Mouse (Mus musculus) gastrocnemius, postnatal 14 days (tissue): ENCODE measurements around the gene Borcs6. TPM values are rescaled to one million over a fixed set of nuclear protein-coding genes. Genes with fewer than 3 reads are reported as not detected.
A peak's percentile ranks its signal among the peaks of the same experiment; 100 is the strongest.
"Not testable (repeated sequence)": the region's sequence is repeated elsewhere in the genome, so short reads cannot be mapped to it uniquely, and the experiment has no call there.

Experiments
- DNase-seq: peaks from one replicate; pipeline ENCODE4 v3.0.0; 2021; ENCODE audit warnings: mixed read lengths
- intact Hi-C: fragments of 180-260 bp; cut with DNase I; formaldehyde crosslinking; loops from one replicate; pipeline ENCODE4 v1.15.1; 2025; ENCODE audit warnings: low total_unique reads
- long read RNA-seq, 2 experiments: library from polyadenylated mRNA; stranded (forward); transcript quantifications; one replicate each; pipeline ENCODE4 v2.0.0; 2021
- total RNA-seq, 2 experiments: library from RNA; stranded (reverse); gene quantifications; 2 replicates each; pipeline ENCODE4 v1.2.3; 2021

The Borcs6 gene
- 10 to 100 TPM; 13.5 to 14.3 TPM for total RNA-seq
- long read RNA-seq, experiment 1, transcript Borcs6-201 (1 exons, 1,862 nt), result major isoform, 25 of 25 reads
- long read RNA-seq, experiment 1, partial matches to known transcripts, result 0 of 25 reads
- long read RNA-seq, experiment 1, other reads (novel, unspliced or antisense), result 0 of 25 reads
- long read RNA-seq, experiment 2, transcript Borcs6-201 (1 exons, 1,862 nt), result major isoform, 17 of 17 reads
- long read RNA-seq, experiment 2, partial matches to known transcripts, result 0 of 17 reads
- long read RNA-seq, experiment 2, other reads (novel, unspliced or antisense), result 0 of 17 reads

- intact Hi-C loops, result no loop called here
- DNase-seq, result peak; percentile 96
These were observed at the start of gene Borcs6 for GRCm38 (mm10) chr11:69059357-69059974. Gene Borcs6 (plus strand): TSS chr11:69059717.

GRCm38 (mm10) chr11:69010400-69011323 is 48.9 kb upstream of the Borcs6 start:
- intact Hi-C loops, result no loop called here
- no peak for DNase-seq

- intact Hi-C loops, DNase-seq: not testable (repeated sequence)
These were observed 48.1 kb upstream of the Borcs6 start for GRCm38 (mm10) chr11:69011445-69011844.

GRCm38 (mm10) chr11:69012071-69012601 is 47.4 kb upstream of the Borcs6 start:
- intact Hi-C loops, result no loop called here
- DNase-seq, result peak; percentile 88

GRCm38 (mm10) chr11:69015644-69016441 is 43.7 kb upstream of the Borcs6 start, which contains the start of gene Ctc1:
Gene Ctc1 (plus strand): TSS chr11:69015911.
- DNase-seq, result peak; percentile 89
- intact Hi-C loops, result no loop called here

- DNase-seq, result no peak
- intact Hi-C loops, result no loop called here
These were observed 42.8 kb upstream of the Borcs6 start for GRCm38 (mm10) chr11:69016755-69017154.

DNA sequence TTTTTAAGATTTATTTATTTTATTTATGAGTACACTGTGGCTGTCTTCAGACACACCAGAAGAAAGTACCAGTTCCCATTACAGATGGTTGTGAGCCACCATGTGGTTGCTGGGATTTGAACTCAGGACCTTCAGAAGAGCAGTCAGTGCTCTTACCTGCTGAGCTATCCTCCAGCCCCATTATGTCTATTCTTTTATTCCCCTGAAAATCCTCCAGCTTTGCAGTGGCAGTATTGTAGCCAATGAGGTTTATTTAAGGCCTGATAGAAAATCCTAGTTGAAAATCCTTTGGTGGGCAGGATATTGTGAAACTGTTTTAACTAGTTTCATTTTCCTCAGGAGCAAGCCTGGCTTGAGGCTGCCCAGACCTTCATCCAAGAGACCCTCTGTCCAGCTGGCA is 38.8 kb upstream of the Borcs6 start:
- DNase-seq, result no peak
- intact Hi-C loops, result no loop called here

- intact Hi-C loops, result no loop called here
- DNase-seq, result no peak
These were observed 33.0 kb upstream of the Borcs6 start for GRCm38 (mm10) chr11:69026562-69026961.

DNA sequence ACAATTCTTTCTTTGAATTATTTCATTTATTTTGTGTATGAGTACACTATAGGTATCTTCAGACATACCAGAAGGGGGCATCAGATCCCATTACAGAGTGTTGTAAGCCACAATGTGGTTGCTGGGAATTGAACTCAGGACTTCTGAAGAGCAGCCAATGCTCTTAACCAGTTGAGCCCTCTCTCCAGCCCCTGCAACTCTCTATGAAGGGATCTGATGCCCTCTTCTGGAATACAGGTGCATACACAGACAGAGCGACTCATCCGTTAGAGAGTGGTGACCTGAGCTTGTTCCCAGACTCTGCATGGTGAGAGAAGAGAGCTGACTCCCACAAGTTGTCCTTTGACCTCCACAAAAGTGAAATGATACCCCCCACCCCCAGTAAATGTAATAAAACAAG is 30.7 kb upstream of the Borcs6 start:
- no peak for DNase-seq
- intact Hi-C loops, result no loop called here

DNA sequence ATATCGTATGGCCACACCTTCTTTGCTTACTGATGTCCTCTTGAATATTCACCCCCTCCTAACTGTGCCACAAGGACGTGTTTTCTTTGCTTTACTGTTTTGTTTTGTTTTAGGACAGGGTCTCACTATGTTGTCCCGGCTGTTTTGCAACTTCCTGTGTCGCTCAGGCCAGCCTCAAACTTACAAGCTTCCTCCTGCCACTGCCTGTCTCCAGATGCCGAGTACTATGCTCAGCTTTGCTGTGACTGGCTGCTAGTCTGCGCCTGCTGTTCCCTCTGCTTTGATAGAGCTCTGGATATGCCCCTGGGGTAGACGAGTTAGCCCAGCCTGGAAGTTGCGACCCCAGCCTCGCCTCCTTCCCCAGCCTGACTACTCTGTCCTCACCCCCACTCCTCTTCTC is 26.0 kb upstream of the Borcs6 start:
- DNase-seq, result no peak
- intact Hi-C loops, result no loop called here

DNA sequence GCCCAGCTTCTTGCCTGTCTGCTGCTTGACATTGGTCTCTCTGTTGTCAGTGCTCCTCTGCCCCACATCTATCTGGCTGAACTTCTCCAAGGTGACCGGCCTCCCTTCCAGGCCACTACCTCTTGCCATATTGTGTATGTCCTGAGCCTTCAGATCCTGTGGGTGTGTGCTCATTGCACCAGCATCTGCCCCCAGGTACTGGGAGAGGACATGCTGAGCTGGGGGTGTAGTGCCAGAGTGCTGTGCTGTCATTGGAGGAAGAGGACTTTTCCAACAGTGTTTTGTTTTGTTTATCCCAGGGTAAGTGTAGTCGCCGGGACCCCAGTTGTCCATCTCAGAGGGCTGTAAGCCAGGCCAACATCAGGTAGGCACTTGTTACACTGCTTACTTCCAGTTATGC is 24.9 kb upstream of the Borcs6 start:
- intact Hi-C loops, result no loop called here

GRCm38 (mm10) chr11:69035411-69035810 is 24.1 kb upstream of the Borcs6 start:
- no peak for DNase-seq
- intact Hi-C loops, result no loop called here

More for the DNA sequence above, 24.9 kb upstream of the Borcs6 start:
- DNase-seq, result no peak

- intact Hi-C loops, result loop anchor here (2.0 kb wide), 1 partner anchor 67 kb away; the partner anchor contains the start of gene Slc25a35
- peak; percentile 79 for DNase-seq
These were observed 23.7 kb upstream of the Borcs6 start for GRCm38 (mm10) chr11:69035849-69036248.

GRCm38 (mm10) chr11:69036486-69037230 is 22.9 kb upstream of the Borcs6 start:
- intact Hi-C loops, result loop anchor here (2.0 kb wide), 1 partner anchor 68 kb away; the partner anchor contains the start of gene Slc25a35
- peak; percentile 62 for DNase-seq

DNA sequence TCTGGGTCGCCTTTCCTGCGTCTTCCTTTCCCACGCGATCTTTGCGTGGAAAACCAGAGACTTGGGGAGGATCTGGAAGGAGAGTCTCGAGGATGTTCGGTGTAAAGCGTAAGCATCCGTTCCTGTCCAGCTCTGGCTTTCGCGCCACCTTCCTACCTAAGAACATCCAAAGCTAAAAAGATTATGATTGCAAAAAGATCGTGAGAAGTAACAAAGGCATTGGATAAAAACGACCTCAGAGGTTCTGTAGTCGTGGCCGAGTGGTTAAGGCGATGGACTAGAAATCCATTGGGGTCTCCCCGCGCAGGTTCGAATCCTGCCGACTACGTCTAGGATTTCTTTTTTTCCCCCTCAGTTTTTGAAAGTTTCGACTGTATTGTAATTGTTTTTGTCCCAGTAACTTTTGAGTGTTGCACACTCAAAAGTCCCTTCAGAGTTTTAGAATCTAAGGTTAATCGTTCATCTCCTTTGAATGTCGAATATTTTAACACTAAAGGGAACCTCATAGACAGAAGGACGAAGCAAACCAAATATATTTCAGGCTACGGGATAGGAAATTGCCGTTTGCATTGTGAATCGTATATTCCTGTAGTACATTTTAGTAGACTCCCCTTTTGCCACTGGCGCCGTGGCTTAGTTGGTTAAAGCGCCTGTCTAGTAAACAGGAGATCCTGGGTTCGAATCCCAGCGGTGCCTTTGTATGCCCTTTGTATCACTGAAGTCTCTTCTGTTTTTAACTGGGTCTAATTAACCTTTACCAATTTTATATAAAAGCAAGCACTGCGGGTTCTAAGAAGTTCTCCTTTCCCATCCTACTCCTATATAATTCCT is 22.1 kb upstream of the Borcs6 start:
- intact Hi-C loops, result loop anchor here (2.0 kb wide), 1 partner anchor 69 kb away; the partner anchor contains the start of gene Slc25a35
- peak; percentile 62 for DNase-seq

DNA sequence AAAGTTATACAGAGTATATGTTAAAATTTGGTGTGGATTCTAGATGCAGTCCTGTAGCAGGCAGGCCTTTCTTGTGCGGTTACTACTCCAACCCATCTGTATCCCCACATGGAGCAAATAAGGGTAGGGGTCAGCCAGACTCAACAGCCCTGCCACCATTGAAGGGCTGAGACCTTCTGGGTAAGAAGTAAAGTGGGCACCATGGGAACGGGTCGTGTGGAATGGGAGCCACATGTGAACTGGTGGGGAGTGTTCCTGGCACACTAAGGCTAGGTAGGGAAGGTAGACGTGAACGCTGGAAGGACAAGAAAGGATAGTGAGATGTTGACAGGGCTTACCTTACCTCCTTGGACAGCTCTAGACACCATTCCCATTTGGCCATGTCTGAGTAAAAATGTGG is 21.3 kb upstream of the Borcs6 start:
- DNase-seq, result no peak
- intact Hi-C loops, result no loop called here
